Mouse (Mus musculus) brain, adult 2 months (tissue): ENCODE measurements around the gene Stx1b.
"Not testable (repeated sequence)": the region's sequence is repeated elsewhere in the genome, so short reads cannot be mapped to it uniquely, and the experiment has no call there.

Experiments
- DNase-seq: peaks from one replicate; pipeline ENCODE4 v3.0.0; 2011; ENCODE audit warnings: low read depth, low spot score

Stx1b gene

DNA sequence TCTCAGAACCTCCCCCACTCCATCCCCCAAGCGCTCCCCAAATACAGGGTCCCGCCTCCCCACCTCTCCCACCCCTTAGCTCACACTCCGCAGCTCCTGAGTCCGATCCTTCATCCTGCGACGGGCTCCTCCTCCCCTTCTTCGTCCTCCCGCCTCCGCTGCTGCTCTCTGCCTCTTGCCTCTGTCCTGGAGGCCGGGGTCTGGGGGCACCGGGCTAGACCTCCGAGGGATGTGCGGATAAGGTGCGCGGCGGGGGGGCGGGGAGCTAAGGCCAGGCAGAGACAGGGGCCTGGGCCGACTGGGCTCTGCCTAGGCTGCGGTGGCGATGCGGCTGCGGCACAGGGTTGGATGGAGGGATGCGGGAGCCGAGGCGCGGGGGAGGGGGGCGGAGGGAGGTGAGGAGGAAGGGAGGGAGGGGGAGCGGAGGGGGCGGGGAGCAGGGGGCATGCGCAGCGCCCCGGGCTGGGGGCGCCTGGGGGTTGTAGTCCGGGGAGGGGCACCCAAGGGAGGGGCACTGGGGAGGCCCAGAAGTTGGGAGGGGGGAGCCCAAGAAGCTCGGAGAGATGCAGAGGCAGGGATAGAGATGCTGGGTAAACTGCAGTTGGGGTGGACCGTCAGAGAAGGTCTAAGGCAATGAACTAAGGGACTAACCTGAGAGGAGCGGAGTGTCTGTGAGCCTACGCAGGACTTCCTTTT, at the start of gene Stx1b, which contains the start of gene Stx4a:
Gene Stx1b, minus strand, starts transcription at position 374 of the 696 bp plus-strand sequence.
Gene Stx4a, plus strand, starts transcription at position 119 of the 696 bp plus-strand sequence.
- peak; percentile 94 for DNase-seq

DNA sequence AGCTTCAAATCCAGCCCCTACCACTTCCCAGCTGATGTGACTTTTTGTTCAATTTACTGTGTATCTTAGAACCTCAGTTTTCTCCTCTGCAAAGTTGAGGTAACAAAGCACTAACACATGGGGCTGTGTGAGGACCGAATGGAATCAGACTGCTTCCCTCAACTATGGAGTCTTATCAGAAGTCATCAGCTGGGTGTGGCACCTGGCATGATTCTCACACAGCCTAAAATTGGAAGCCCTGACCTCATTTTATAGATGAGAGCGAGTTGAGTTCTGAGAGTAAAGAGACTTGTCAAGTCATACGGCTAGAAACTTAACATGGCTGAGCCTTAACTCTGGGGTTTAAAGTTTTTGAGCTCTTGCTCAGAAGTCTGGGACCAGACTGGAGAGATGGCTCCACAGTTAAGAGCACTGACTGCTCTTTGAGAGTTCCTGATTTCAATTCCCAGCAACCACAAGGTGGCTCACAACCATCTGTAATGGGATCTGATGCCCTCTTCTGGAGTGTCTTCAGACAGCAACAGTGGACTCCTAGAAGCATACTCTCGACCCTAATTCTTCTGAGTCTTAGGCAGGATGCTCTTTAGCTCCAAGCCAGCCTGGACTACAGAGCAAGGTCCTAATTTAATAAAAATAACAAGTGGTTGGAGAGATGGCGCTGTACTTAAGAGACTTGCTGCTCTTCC, 45.9 kb upstream of the Stx1b start:
- DNase-seq: no peak

DNA sequence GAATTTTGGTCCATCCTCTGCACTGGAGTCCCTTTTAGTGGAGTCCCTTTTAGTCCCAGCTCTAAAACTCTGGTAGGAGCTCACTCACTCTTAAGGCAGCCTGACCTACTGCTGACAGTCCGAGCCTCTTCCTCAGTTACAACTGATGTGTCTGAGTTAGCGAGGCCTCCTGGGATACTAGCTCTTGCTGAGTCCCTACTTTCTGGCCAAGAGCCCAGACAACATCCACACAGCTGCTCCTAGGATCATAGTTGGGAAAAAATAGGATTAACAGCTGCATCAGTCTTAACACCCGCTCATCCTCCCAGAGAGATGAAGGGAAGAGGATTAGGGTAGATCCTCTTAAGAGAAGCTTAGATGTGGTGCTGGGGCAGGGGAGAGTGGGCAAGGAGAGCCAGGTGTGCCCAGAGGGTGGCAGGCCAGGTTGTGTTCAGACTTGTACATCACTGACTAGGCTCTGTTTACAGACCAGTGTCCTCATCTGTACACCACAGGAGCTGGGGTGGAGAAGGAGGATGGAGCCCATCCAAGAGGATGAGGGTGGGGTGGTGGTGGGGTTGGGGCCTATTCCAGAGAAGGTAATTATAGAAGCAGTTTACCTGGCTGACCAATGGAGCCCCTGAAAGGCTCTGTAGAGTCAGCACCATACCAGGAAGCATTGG, 44.9 kb upstream of the Stx1b start:
- DNase-seq: peak; percentile 80

DNA sequence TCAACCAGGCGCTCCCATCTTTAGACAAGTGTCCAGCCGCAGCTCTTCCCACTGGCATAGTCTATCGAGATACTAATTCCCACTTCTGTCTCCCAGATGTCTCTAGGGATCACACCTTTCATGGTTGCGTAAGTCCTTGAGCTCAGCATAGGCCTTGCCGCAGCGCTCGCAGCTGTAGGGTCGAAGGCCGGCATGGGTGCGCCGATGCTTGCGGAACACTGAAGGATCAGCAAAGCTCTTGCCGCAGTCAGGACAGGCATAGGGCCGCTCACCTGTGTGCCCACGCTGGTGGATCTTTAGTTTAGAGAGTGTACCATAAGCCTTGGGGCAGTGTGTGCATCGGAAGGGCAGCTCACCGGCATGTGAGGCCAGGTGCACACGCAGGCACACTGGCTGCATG, 43.3 kb upstream of the Stx1b start:
- no peak for DNase-seq

DNA sequence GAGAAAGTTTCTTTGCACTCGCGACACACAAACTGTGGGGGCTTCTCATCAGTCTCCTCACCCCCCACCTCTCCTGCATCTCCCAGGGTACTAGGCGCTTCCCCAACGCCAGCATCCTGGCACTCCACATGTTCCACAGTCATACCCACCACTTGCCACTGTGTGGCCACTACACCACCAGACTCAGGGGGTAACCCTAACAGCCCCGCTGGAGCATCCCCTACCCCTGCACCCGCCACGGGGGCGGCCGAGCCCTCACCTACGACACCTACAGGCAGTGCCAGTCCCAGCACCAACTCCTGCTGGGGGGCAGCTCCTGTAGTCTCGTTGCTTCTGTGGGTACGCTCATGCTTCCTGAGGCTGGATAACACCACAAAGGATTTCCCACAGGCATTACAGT, 42.1 kb upstream of the Stx1b start:
- DNase-seq: no peak

DNA sequence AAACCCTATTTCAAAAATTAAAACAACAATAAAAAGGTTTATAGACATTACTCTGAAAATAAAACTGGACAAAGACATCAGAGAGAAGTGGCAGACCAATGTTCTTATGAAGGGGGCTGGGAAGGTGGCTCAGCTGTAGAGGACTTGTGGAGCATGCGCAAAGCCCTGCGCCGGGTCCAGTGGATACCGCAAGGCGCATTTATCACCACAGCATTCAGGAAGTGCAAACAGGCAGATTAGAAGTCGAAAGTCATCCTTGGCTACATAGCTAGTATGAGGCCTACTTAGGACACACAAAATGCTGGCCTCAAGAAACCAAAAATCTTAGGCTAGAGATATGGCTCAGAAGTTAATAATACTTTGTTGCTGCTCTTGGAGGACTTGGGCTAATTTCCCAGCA, 33.9 kb upstream of the Stx1b start:
- DNase-seq: no peak

DNA sequence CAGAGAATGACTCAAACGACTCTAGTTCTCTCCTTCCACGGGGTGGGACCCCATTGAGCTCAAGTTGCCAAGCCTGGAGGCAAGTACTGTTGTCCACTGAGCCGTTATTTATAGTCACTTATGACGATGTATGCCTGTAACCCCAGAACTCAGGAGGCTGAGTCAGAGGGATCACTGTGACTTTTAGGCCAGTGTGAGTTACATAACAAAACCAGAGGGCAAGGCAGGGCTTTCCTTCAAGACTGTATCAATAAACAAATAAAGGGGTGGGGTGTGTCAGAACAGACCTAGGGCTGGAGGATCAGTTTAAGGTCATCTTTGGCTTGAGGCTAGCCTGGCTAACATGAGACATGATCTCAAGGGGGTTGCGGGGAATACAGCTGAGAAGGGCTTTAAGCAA, 26.6 kb upstream of the Stx1b start:
- no peak for DNase-seq

DNA sequence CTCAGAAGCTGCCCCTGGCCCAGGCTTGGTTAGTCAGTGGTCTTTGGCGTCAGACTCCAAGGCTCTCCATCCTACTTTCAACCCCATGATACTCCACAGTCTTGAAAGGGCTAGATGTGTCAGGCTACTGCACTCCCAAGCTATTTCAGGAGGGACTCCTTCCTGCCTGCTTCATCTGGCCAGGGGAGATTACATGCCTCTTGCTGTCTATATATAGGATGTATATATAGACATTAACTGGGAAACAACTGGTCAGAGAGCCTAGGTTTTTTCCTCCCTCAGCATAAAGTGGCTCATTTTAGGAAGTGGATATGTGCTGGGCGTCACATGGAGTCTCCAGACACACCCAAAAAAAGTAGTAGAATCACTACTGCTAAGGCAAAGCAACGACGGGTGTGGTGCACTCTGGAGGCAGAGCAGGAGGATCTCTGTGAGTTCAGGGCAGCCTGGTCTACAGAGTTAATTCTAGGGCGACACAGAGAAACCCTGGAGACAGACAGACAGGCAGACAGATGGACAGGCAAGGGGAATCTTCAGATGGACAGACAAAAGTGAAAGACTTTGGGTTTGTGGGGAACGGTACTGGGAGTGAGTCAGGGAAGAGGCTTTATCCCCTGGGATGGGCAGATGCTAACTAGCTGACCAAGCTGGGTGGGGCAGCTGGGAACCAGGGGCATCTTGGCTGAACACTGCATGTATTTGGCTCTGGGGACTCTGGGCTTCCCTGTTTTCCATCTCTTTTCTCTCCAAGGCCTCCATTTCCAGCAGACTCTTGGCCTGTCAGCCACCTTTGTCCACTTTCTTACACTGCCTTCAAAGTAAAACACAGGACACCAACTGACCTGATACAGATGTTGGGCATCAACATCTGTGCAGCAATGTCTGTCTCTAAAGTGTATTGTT, 25.9 kb upstream of the Stx1b start:
- no peak for DNase-seq

DNA sequence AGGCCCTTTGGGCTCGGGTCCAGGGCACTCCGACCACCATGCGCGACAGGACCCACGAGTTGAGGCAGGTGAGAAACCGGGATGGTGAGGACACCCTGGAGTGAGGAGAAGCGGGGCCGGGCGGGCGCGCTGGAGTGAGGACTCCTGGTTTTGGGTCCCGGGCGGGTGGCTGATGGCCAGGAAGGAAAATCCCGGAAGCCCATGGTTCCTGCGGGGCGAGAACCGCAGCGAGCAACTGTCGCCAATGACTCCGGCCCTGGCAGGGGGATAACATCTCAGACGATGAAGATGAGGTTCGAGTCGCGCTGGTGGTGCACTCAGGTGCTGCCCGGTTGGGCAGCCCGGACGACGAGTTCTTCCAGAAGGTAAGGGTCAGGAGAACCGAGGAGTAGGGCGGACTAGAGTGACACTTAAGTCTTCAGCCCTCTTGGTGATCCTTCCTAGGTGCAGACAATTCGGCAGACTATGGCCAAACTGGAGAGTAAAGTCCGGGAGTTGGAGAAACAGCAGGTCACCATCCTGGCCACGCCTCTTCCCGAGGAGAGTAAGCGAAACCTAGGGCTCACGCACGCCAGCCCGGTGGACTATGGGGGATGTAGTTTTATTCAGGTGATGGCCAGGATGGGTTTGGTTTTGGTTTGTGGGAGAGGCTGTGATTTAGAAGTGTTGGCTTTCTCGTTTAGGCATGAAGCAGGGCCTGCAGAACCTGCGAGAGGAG, 17.8 kb upstream of the Stx1b start:
- peak; percentile 94 for DNase-seq

DNA sequence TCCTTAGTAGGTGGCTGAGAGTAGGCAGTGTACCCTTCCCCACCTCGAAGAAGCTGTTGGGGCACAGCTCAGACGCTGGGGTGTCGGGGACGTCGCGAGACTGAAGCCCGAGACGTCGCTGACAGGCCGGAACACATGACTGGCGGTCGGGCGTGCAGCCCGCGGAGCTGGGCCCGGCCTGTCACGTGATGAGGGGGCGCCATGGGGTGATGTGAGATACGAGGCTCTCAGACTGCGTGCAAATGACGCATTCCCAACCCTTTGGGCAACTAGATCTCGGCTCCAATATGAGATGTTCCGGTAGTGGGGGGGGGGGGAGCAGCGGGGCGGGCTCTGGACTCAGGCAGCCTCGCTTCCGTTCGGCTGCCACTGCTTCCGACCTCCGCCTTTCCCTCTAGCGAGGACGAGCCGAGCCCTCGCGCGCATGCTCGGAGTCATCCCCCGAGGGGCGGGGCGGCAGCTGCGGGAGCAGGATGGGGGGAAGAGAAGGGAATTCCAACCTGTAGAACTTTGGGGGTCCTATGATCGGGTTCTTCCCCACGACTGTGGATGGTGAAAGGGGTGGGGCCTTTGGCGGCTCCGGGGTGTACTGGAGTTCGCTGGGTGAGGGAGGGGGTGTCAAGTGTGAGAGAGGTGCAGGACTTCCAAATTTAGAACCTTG, 17.1 kb upstream of the Stx1b start:
- DNase-seq: peak; percentile 99

DNA sequence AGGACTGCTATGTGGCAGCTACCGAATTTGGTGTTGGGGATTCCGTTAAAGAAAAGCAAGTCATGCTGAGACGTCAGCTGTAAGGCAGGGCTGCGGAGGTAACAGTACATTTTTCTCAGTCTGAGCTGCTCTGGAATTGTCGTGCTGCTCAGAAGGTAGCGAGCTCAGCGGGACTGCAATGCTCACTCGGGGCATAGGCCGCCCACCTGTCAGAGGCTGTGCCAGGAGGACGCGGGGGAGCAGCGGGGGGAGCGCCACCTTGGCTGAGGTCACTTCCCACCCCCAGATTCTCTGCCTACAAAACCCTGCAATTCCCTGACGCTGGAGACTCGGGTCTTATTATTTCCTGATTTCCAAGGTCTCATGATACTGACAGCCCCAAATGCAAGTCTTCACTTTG, 16.5 kb upstream of the Stx1b start:
- DNase-seq: peak; percentile 93

DNA sequence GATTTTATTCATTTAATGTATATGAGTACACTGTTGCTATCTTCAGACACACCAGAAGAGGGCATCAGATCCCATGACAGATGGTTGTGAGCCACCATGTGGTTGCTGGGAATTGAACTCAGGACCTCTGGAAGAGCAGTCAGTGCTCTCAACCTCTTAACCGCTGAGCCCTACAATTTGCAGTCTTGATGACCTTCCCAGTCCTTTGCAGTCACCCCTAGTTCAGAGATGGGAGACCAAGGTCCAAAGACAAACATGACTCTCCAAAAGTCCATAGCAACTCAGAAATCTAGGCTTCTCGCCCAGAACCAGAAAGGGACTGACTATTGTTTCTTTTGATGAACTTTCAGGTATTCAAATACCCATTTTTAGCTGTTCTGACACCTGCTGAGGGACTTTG, 15.7 kb upstream of the Stx1b start:
- DNase-seq: not testable (repeated sequence)

DNA sequence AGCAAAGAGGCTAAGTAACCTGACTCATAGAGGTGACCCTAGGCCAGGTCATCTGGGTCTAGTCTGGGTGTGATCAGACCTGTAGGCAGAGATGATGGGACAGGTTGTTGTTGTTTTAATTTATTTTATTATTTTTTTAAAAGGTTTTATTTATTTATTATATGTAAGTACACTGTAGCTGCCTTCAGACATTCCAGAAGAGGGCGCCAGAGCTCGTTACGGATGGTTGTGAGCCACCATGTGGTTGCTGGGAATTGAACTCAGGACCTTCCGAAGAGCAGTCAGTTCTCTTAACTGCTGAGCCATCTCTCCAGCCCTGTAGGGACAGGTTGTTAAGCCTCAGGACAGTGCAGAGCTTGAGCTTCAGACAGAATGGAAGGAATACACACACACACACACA, 13.5 kb upstream of the Stx1b start:
- DNase-seq: not testable (repeated sequence)

DNA sequence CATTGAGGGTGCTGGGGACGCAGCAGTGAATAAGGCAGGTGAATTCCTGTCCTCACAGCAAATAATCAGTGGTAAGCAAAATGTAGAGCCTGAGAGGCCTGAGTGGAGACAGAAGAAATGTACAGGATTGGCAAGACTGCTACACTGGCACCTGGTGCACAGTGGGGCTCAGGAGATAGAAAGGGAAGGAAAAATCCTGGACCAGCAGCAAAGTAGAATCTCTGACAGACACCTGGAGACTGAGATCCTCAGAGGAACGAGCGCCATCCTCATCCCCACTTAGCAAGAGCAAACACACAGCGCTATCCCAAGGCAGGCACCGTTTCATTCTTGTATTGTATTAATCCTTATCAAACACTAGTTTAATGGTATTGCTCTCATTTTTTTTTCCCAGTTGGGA, 13.1 kb upstream of the Stx1b start:
- DNase-seq: peak; percentile 66

DNA sequence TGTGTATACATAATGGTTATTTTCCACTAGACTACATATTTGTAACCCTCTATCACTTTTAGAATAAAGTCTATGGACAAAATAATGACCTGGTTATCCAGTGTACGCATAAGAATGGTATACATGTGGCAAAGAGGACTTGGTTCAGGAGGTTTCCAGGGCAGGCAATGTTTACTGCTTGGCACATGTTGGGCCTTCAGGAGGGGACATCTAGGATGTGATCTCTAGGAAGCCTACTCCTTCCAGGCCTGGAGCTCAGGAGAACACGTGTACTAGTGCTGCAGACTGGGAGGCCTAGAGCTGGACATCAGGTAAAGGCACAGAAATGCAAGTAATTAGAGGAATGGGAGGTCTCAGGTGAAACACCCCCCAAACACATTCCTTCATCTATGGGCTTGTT, 11.2 kb upstream of the Stx1b start:
- DNase-seq: no peak

DNA sequence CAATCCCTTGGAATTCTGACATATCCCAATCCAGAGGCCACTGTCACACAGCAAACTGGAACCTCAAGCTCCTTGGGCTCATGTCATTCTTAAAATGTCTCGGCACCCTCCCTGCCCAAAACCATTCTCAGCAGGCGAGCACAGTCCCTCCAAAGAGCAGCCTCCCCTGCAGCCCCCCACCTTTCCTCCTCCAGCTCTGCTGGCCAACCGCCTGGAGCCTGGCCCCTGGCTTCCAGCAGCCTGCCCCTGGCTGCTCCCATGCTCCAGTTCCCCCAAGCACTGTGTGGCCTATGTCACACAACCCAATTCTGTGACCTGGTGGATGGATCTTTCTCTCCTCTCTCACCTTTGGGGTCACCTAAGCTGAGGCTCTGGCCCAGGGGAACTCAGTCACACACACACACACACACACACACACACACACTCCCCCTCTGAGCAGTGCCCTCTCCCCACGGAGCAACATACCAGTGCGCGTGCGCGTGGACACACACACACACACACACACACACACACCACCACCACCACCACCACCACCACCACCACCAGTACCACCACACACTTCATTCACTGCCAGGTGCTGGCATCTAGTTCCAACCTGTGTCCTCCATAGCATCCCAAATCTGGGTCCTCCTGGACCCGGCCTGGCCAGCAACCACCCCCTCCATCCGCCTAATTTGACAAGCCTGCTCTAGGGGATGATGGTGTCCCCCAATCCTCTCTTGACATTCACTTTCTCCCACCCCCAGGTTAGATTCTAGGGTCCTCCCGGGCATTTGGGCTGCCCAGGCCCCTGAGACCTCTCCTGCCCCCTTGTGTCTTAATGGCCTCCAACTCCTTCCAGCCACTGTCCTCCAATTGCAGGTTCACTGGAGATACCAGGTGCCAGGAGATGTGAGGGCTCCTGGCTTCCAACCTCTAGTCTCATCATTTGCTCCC, 845 bp downstream of the Stx1b start:
- DNase-seq: peak; percentile 71

DNA sequence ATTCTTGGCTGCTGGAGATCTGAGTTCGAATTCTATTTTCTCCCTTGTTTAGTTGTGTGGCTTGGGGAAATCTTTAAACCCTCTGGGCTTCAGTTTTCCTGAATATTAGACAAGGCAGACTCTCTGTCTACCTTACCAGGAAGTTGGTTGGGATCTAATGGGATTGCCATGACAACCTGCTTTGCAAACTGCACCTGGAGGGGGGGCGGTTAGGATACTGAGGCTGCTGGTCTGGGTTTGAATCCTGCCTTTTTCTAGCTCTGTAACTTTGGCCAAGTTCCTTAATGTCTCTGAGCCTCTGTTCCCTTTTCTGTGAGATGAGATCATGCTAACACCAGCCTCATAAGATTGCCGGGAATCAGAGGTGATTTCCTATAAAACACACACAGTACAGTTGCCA, 1.9 kb downstream of the Stx1b start:
- DNase-seq: no peak

DNA sequence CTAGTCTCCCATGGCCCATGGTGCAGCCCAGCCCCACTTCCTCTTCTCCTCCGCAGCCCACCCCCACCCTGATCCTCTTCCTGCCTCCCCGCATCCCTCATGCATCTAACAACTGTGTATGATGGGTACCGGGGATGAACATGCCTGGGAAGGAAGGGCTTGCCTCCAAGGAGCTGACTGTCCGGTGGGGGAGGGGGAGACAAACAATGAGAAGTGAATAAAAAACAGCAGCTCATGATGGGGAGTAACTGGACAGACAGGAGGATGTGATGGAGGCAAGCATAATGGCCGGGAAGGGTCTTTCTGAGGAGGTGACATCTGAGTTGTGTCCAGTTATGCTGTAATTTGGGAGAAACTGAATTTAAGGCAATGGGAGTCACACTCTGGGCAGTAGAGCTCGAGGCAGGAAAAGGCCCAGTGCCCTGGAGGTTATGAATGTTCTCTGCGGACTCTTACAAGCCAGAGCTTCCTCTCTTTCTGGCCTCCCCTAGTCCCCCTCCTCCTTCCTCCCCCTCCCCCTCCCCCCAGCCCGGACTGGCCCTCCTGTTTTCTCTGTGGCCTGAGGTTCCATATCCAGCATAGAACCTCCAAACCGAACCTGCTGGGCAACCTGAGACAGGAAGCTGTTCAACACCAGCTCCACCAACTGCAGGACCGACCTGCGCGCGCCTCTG, 3.4 kb downstream of the Stx1b start:
- DNase-seq: no peak

DNA sequence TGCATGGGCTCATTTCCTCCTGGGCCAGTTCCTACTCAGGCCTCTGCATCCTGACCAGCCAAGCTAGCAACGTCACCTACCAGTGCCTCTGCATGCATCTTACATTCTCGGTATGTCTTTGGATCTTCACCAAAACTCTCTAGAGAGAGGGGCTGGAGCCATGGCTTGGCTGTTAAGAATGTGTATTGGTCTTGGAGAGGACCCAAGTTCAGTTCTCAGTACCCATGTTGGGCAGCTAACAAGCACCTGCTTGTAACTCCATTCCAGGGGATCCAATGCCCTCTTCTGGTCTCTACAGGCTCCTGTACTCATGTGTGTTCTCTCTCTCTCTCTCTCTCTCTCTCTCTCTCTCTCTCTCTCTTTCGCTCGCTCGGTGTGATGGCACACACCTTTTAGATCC, 6.6 kb downstream of the Stx1b start:
- no peak for DNase-seq
